Mouse (Mus musculus): ENCODE measurements around the gene Scfd2. TPM values are rescaled to one million over a fixed set of nuclear protein-coding genes. Genes with fewer than 3 reads are reported as not detected.

The Scfd2 gene
- polyA plus RNA-seq, 1 experiment from 2014 or later: 18.4 TPM

DNA sequence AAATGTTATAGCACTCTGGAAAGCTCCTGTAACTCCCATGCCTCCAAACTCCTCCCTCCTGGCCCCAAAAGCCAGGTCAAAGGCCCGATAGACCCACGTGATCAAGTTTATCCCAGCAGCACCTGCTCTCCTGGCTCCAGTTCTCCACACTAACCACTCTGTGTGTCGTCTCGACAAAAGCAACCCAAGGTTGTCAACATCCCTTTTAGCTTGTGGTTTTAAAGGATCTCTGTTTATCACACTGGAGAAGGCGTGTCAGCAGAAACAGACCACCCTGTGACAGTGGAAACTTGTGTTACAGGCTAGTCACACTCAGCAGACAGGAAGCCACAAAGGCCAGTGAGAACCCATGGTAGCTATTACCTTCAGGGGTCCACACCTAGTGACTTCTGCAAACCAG is 127.5 kb downstream of the Scfd2 start:
- Histone ChIP-seq H3K36me3 (ENCODE audit: control insufficient read depth, insufficient read depth, low read length) (no peaks in the 10 kb centered on the region), H3K9ac (replicated peaks; ENCODE audit: low read length) (no peak overlapping the region), H3K4me3 (replicated peaks; ENCODE audit: low read depth, low read length) (no peak overlapping the region), H3K27me3 (ENCODE audit: control insufficient read depth, insufficient read depth, low read length) (no peaks in the 10 kb centered on the region), H3K4me2 (ENCODE audit: low read length) (no peak overlapping the region), H3K4me1 (ENCODE audit: control insufficient read depth, insufficient read depth, low read length) (no peaks in the 10 kb centered on the region), H3K27ac (replicated peaks; ENCODE audit: low read depth, low read length) (no peak overlapping the region), H3K9me3 (ENCODE audit: control insufficient read depth, low read length) (no peaks in the 10 kb centered on the region)
- DNase-seq (no peak), ATAC-seq (ENCODE audit: low FRiP score, low TSS enrichment) (no peak)
- 82% methylated on average over 5 of the region's 5 CpGs for WGBS

GRCm38 (mm10) chr5:74402626-74403025 is 128.9 kb downstream of the Scfd2 start:
- no peak overlapping the region for H3K4me3 ChIP-seq (replicated peaks; ENCODE audit: low read depth, low read length)
- H3K9ac ChIP-seq (replicated peaks; ENCODE audit: low read length): no peak overlapping the region
- no peak overlapping the region for H3K27ac ChIP-seq (replicated peaks; ENCODE audit: low read depth, low read length)
- no peaks in the 10 kb centered on the region for H3K9me3 ChIP-seq (ENCODE audit: control insufficient read depth, low read length)
- H3K4me2 ChIP-seq (ENCODE audit: low read length): no peak overlapping the region
- no peaks in the 10 kb centered on the region for H3K27me3 ChIP-seq (ENCODE audit: control insufficient read depth, insufficient read depth, low read length)
- no peak for DNase-seq
- no peaks in the 10 kb centered on the region for H3K4me1 ChIP-seq (ENCODE audit: control insufficient read depth, insufficient read depth, low read length)
- WGBS: 91% methylated on average over 4 of the region's 4 CpGs
- no peaks in the 10 kb centered on the region for H3K36me3 ChIP-seq (ENCODE audit: control insufficient read depth, insufficient read depth, low read length)
- ATAC-seq (ENCODE audit: low FRiP score, low TSS enrichment): no peak

DNA sequence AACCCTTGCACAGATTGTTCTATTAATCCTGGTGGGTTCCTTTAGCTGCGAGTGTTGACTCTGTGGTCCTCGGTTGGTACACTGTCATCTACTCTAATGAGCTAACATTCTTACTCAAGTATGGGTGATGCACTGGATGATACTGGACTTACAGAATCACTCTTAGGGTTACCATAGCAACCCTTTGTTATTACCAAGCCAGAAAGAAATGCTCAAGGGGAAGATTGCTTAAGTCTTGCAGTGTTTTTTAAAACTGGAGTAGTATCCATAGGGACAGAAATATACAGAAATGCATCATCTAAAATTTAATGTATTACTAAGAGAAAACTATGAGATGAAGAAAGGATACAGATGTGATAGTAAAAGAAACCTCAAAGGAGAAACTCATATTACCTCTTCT is 139.8 kb downstream of the Scfd2 start:
- Histone ChIP-seq H3K36me3 (ENCODE audit: control insufficient read depth, insufficient read depth, low read length) (no peaks in the 10 kb centered on the region), H3K9me3 (ENCODE audit: control insufficient read depth, low read length) (no peaks in the 10 kb centered on the region), H3K27me3 (ENCODE audit: control insufficient read depth, insufficient read depth, low read length) (no peaks in the 10 kb centered on the region), H3K4me2 (ENCODE audit: low read length) (no peak overlapping the region), H3K4me1 (ENCODE audit: control insufficient read depth, insufficient read depth, low read length) (no peaks in the 10 kb centered on the region), H3K27ac (replicated peaks; ENCODE audit: low read depth, low read length) (no peak overlapping the region), H3K9ac (replicated peaks; ENCODE audit: low read length) (no peak overlapping the region), H3K4me3 (replicated peaks; ENCODE audit: low read depth, low read length) (no peak overlapping the region)
- 71% methylated on average over 2 of the region's 2 CpGs for WGBS
- ATAC-seq (ENCODE audit: low FRiP score, low TSS enrichment): no peak
- DNase-seq: peak; percentile 17

GRCm38 (mm10) chr5:74391346-74391745 is 140.2 kb downstream of the Scfd2 start:
- H3K4me2 ChIP-seq (ENCODE audit: low read length): no peak overlapping the region
- ATAC-seq (ENCODE audit: low FRiP score, low TSS enrichment): no peak
- no peaks in the 10 kb centered on the region for H3K9me3 ChIP-seq (ENCODE audit: control insufficient read depth, low read length)
- H3K27me3 ChIP-seq (ENCODE audit: control insufficient read depth, insufficient read depth, low read length): no peaks in the 10 kb centered on the region
- H3K4me3 ChIP-seq (replicated peaks; ENCODE audit: low read depth, low read length): no peak overlapping the region
- DNase-seq: no peak
- no peaks in the 10 kb centered on the region for H3K36me3 ChIP-seq (ENCODE audit: control insufficient read depth, insufficient read depth, low read length)
- no peak overlapping the region for H3K27ac ChIP-seq (replicated peaks; ENCODE audit: low read depth, low read length)
- H3K4me1 ChIP-seq (ENCODE audit: control insufficient read depth, insufficient read depth, low read length): no peaks in the 10 kb centered on the region
- no peak overlapping the region for H3K9ac ChIP-seq (replicated peaks; ENCODE audit: low read length)
- WGBS: 88% methylated on average over 5 of the region's 5 CpGs

DNA sequence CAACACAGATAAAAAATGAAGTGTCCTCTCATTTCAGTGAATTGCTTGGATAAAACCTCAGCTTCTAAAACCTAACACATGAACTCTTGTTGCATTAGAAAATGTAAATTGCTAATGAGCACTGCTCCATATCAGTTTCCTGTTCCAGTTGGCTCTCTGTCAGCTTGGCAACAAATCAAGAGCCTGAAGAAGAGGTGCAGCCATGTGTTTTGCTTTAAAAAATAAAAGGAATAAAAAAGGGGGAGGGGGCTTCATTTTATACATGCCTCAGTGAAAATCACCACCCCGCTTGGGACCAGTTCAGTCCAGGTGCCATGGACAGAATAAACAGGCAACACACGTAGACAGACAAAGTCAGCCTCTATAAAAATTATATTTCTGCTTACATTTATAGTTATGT is 142.7 kb downstream of the Scfd2 start:
- no peak for ATAC-seq (ENCODE audit: low FRiP score, low TSS enrichment)
- H3K27me3 ChIP-seq (ENCODE audit: control insufficient read depth, insufficient read depth, low read length): no peaks in the 10 kb centered on the region
- H3K36me3 ChIP-seq (ENCODE audit: control insufficient read depth, insufficient read depth, low read length): no peaks in the 10 kb centered on the region
- H3K27ac ChIP-seq (replicated peaks; ENCODE audit: low read depth, low read length): no peak overlapping the region
- DNase-seq: peak; percentile 34
- H3K4me3 ChIP-seq (replicated peaks; ENCODE audit: low read depth, low read length): no peak overlapping the region
- H3K9me3 ChIP-seq (ENCODE audit: control insufficient read depth, low read length): no peaks in the 10 kb centered on the region
- no peaks in the 10 kb centered on the region for H3K4me1 ChIP-seq (ENCODE audit: control insufficient read depth, insufficient read depth, low read length)
- WGBS: 69% methylated on average over 2 of the region's 2 CpGs
- H3K9ac ChIP-seq (replicated peaks; ENCODE audit: low read length): no peak overlapping the region
- H3K4me2 ChIP-seq (ENCODE audit: low read length): no peak overlapping the region

- WGBS: 67% methylated on average over 6 of the region's 6 CpGs
- H3K9me3 ChIP-seq (ENCODE audit: control insufficient read depth, low read length): no peaks in the 10 kb centered on the region
- no peak overlapping the region for H3K4me3 ChIP-seq (replicated peaks; ENCODE audit: low read depth, low read length)
- ATAC-seq (ENCODE audit: low FRiP score, low TSS enrichment): no peak
- no peak for DNase-seq
- H3K4me2 ChIP-seq (ENCODE audit: low read length): no peak overlapping the region
- no peaks in the 10 kb centered on the region for H3K27me3 ChIP-seq (ENCODE audit: control insufficient read depth, insufficient read depth, low read length)
- H3K36me3 ChIP-seq (ENCODE audit: control insufficient read depth, insufficient read depth, low read length): no peaks in the 10 kb centered on the region
- H3K27ac ChIP-seq (replicated peaks; ENCODE audit: low read depth, low read length): no peak overlapping the region
- H3K9ac ChIP-seq (replicated peaks; ENCODE audit: low read length): no peak overlapping the region
- H3K4me1 ChIP-seq (ENCODE audit: control insufficient read depth, insufficient read depth, low read length): no peaks in the 10 kb centered on the region
These were observed 143.5 kb downstream of the Scfd2 start for GRCm38 (mm10) chr5:74388101-74388500.

- H3K4me2 ChIP-seq (ENCODE audit: low read length): no peak overlapping the region
- no peak overlapping the region for H3K27ac ChIP-seq (replicated peaks; ENCODE audit: low read depth, low read length)
- H3K9me3 ChIP-seq (ENCODE audit: control insufficient read depth, low read length): no peaks in the 10 kb centered on the region
- 90% methylated on average over 1 of the region's 1 CpGs for WGBS
- H3K27me3 ChIP-seq (ENCODE audit: control insufficient read depth, insufficient read depth, low read length): no peaks in the 10 kb centered on the region
- no peaks in the 10 kb centered on the region for H3K36me3 ChIP-seq (ENCODE audit: control insufficient read depth, insufficient read depth, low read length)
- no peak overlapping the region for H3K4me3 ChIP-seq (replicated peaks; ENCODE audit: low read depth, low read length)
- ATAC-seq (ENCODE audit: low FRiP score, low TSS enrichment): no peak
- no peaks in the 10 kb centered on the region for H3K4me1 ChIP-seq (ENCODE audit: control insufficient read depth, insufficient read depth, low read length)
- DNase-seq: no peak
- no peak overlapping the region for H3K9ac ChIP-seq (replicated peaks; ENCODE audit: low read length)
These were observed 144.2 kb downstream of the Scfd2 start for GRCm38 (mm10) chr5:74387143-74387886.

- H3K27me3 ChIP-seq (ENCODE audit: control insufficient read depth, insufficient read depth, low read length): no peaks in the 10 kb centered on the region
- H3K4me2 ChIP-seq (ENCODE audit: low read length): no peak overlapping the region
- H3K4me1 ChIP-seq (ENCODE audit: control insufficient read depth, insufficient read depth, low read length): no peaks in the 10 kb centered on the region
- H3K27ac ChIP-seq (replicated peaks; ENCODE audit: low read depth, low read length): no peak overlapping the region
- no peaks in the 10 kb centered on the region for H3K9me3 ChIP-seq (ENCODE audit: control insufficient read depth, low read length)
- DNase-seq (peak; percentile 28), ATAC-seq (ENCODE audit: low FRiP score, low TSS enrichment) (no peak)
- no peak overlapping the region for H3K9ac ChIP-seq (replicated peaks; ENCODE audit: low read length)
- no peak overlapping the region for H3K4me3 ChIP-seq (replicated peaks; ENCODE audit: low read depth, low read length)
- 68% methylated on average over 5 of the region's 5 CpGs for WGBS
- H3K36me3 ChIP-seq (ENCODE audit: control insufficient read depth, insufficient read depth, low read length): no peaks in the 10 kb centered on the region
These were observed 151.5 kb downstream of the Scfd2 start for GRCm38 (mm10) chr5:74380045-74380444.

GRCm38 (mm10) chr5:74366710-74367101 is 164.9 kb downstream of the Scfd2 start:
- Histone ChIP-seq H3K9me3 (ENCODE audit: control insufficient read depth, low read length) (no peaks in the 10 kb centered on the region), H3K27me3 (ENCODE audit: control insufficient read depth, insufficient read depth, low read length) (no peaks in the 10 kb centered on the region), H3K9ac (replicated peaks; ENCODE audit: low read length) (no peak overlapping the region), H3K4me3 (replicated peaks; ENCODE audit: low read depth, low read length) (no peak overlapping the region), H3K27ac (replicated peaks; ENCODE audit: low read depth, low read length) (no peak overlapping the region), H3K4me2 (ENCODE audit: low read length) (no peak overlapping the region), H3K36me3 (ENCODE audit: control insufficient read depth, insufficient read depth, low read length) (no peaks in the 10 kb centered on the region), H3K4me1 (ENCODE audit: control insufficient read depth, insufficient read depth, low read length) (peaks cover 15% of the 10 kb centered on the region)
- ATAC-seq (ENCODE audit: low FRiP score, low TSS enrichment) (no peak), DNase-seq (no peak)
- 62% methylated on average over 9 of the region's 9 CpGs for WGBS
